Mouse (Mus musculus) urinary bladder, adult 18-20 months (tissue): ENCODE results near the gene Chst11.

ENCODE experiments used
- DNase-seq, 2 experiments: peaks; one replicate each; pipeline ENCODE4 v3.0.0; 2022; ENCODE audit warnings: low spot score in 2 of 2, mixed read lengths in 2 of 2

Chst11 gene

DNA sequence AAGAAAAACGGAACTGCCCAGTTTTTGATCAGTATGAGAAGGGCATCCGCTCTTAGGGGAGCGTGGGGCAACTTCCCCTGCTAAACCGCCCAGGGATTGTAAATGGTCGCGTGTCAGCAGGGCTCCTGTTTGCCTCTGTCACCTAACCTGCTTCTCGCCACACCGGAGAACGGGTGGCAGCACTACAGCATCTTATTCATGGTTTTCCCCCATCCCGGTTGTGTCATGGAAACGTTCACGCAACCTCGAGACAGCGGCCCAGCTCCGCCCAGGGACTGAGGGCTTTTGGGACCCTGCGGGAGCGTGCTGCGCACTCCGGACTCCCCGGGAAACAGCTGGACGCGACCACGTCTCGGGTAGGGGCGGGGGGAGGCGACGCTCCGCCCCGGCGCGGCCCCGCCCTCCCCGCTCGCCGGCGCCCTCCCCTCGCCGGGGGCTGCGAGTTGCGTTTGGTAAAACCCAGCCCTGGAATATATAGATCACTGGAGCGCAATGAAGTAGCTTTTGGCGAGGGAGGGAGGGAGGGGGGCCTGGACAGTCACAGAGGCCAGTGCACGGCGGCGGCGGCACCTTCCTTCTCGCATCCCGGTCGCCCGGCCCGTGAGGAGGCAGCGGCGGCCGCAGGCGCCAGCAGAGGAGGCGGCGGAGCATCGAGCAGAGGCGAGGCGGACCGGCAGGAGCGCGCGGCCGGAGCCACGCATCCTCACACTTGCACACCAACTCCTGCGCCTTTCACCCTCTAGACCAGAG, at the start of gene Chst11:
Gene Chst11 (plus strand): TSS at position 549 of the 750 bp plus-strand sequence.
- peak; percentile 34 to 66 for DNase-seq

DNA sequence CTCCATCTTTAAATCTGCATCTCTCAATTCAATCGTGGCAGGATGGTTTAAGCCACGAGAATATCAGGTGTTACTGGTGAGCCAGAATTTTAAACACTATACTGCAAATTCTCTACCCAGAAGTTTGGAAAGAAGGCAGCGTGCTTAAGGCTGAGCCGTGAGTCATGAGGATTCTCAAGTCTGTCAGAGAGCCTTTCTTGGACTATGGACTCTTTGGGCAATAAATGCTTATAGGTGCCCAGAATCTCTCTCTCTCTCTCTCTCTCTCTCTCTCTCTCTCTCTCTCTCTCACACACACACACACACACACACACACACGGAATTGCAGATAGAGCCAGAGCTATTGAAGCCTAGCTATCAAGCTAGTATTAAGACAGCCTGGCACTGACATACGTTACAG, 49.5 kb upstream of the Chst11 start:
- DNase-seq, result no peak

DNA sequence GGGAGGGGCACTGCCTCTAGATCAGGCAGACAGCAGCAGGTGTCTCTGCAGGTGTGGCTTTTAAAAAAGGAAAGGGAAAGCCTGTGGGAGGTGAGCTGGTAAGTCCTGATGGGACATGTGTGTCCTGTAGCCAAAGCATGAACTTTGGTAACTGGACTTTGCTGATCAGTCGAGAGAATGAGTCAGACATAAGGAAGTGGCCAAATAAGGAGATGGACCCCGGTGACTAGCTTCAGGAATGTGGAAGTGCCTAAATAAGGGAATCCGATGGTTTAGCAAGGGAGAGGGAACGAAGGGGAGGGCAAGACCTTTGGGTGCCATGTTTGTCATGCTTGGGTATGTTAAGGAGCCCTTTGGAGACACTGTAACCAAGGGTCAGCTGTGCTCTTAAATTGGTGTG, 31.9 kb upstream of the Chst11 start:
- DNase-seq, result no peak

DNA sequence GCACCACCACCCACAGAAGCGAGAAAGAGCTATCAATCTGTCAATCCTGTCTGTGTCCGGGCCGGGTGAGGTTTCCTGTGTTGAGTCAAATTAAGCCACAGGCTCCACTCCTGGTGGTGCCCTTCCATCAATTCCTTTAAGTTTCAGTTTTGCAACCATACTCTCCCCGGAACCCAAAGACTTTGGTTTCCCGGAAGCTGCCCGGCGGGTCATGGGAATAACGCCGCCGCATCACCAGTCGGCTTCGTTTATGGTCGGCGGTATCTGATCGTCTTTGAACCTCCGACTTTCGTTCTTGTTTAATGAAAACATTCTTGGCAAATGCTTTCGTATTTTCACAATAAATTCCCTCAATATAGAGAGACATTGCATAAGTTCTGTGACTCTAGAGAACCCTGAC, 30.2 kb upstream of the Chst11 start:
- DNase-seq, result no peak

DNA sequence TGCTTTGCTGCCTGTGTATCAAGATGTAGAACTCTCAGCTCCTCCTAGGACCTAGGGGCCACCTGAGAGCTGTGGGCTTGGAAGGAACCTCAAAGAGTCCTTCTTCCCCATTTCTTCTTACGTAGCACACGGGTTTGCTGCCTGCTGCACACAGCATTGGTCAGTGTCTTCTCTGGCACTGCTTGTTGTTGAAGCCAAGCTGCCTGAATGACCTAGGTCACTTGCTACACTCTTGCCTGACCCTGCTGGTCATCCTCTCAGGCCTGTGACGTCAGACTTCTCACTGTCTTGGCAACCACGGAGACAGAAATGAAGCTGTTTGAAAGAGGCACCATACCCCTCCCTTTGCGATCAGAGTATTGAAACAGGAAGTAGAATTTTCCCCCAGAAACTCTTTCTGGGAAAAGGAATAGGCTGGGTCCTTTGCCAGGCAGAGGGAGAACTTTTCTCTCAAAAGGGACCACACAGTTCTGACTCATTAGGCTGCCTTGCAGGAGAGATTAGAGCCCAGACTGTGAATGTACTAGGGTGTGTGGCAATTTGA, 27.0 kb upstream of the Chst11 start:
- DNase-seq, result no peak

DNA sequence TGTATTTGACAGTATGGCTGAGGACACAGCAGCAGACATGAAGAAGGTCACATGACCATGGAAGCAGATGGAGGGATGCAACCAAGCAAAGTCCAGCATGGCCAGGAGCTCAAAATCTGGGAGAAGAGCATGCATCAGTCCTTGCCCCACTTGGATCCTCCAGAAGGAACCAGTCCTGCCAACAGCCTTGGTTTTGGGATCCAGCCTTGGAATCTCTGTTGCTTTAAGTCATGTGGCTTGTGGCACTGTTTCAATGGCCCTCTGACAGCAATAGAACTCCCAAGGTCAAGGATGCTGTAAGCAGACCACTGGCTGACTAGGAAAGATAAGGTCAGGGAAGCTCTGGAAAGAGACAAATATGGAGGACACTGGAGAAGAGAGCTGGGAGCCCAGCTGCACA, 26.0 kb upstream of the Chst11 start:
- DNase-seq, result no peak

DNA sequence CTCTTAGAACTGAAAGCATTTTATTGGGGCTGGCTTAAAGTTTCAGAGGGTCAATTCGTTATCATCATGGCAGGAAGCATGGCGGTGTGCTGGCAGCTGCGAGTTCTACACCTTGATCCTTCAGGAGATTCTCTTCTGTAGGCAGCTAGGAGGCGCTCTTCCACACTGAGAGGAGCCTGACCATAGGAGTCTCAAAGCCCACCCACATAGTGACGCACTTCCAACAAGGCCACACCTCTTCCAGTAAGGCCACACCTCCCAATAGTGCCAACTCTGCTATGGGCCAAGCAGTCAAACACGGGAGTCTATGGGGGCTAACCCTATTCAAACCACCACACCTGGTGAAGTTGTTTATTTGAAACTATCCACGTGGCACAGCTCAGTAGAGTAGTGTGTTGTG, 24.0 kb upstream of the Chst11 start:
- no peak for DNase-seq

DNA sequence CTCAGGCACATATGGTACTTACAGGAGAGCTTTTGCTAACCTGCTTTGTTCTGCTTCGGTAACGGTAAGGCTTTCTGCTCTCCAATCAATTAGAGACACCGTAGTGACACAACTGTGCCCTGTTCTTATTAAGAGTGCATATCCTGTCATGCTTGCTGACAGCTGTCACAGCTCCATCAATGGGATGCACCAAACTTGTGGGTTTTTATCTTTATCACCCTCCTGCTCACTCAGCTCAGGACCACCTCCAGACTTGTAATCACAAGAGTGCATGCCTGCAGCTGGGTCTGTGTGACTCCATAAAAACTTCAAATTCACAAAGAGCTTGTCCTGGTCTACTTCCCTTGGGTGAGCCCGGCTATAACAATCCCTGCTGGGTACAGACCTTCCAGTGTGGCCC, 23.3 kb upstream of the Chst11 start:
- no peak for DNase-seq

DNA sequence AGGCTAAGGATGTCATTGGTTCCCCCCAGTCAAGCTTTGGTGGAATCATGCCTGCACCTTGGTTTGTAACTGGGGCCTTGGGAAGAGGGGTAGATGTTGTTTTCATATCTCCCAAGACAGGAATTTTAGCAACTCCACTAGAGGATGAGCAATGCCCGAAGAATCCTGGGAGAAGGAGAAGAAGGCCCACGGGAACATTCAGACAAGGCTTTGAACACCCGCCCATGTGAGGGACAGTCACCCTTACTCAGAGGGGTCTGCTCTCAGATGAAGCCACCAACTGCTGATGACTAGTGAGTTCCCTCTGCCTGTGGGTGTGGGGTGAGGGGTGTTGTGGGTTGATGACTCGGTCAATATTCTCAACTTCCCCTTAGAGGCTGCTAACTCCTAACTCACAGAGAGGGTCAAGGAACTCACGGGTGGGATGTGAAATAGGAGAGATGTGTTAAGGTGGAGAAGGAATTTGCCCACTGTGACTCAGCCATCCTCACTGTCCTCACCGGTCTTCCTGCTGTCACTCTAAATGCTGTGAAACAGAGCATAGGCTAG, 22.8 kb upstream of the Chst11 start:
- DNase-seq, result no peak

DNA sequence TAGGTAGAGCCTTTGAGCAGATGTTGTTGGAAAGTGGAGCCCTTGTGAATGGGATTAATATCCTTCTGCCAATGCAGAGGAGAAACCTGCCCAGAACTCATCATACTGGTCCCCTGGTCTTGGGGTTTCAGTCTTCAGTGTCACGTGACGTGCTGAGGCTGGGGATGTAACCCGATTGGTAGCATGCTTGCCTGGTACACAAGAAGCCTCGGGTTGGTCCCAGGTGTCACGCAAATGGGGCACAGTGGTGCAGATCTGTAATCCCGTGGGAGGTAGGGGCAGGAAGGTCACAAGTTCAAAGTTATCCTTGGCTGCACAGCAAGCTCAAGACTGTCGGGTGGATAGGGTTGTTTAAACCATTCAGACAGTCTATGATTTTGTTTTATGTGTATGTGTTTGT, 20.8 kb upstream of the Chst11 start:
- no peak for DNase-seq

DNA sequence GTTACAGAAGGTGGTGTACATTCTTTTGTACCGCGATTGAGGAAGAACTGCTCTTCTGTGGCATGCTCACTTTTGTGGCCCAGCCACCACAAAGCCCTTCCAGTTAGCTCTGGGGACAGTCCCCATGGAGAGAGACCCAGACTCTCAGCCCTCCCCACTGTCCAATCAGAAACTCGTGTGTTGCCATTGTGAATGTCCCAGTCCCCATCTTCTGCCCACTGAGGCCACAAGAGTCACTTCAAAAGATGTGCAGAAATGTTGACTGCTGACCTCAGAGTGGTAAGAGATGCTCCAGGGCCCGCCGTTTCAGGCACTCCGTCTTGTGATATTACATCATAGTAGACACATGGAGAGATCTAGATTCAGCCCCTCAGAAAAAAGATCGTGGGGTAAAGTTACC, 18.6 kb upstream of the Chst11 start:
- no peak for DNase-seq

DNA sequence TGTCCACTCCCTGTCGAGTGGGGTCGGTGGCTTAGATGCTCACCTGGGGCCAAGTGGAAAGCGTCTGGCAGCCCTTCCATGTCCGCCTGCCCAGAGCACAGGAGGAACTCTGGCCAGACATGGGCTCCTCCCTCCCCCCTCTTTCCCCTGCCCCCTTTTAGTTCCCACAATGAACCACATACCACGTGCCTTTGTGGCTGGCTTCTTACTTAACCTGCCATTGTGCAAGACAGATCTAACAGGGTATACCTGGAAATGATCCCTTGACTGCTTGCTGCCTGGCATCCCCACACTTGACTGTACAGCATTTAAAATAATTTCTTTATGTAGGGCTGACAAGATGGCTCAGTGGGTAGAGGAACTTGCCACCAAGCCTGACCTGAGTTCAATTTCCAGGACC, 15.7 kb upstream of the Chst11 start:
- no peak for DNase-seq

DNA sequence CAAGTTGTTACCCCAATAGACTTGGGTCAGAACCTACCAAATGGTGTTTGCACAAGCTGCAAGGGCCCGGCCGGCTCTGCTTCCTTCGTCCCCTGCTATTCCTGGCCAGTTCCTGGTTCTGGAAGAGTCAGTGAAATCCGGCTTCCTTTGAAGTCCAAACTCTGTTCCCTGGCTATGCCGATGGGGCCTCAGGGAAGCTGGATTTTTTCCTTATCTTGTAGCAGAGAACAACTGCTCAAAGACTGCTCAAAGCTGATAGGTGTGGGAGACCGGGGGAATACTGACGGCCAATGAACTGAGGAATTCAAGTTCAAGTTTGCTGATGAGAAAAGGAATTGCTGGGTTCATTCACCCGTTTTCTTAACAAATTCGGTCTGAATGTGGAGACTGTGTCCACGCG, 13.7 kb upstream of the Chst11 start:
- no peak for DNase-seq

DNA sequence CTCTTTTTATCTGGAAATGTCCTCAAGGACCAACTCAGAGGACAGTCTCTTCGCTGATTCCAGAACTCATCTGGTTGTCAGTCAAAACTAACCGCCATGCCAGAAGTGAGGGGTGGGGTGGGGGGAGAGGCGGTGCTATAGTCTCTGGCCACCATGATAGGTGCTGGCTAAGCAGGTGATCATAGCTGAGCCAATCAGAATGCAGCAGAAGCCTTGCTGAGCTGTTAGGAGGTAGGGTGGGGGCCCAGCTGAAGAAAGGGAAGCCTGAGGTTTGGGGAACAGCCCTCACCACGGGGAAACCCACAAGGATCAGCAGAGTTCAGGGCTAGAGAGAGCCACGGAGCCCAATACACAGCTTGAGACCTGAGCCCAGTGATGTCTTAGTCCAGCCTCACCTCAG, 11.1 kb upstream of the Chst11 start:
- no peak for DNase-seq

DNA sequence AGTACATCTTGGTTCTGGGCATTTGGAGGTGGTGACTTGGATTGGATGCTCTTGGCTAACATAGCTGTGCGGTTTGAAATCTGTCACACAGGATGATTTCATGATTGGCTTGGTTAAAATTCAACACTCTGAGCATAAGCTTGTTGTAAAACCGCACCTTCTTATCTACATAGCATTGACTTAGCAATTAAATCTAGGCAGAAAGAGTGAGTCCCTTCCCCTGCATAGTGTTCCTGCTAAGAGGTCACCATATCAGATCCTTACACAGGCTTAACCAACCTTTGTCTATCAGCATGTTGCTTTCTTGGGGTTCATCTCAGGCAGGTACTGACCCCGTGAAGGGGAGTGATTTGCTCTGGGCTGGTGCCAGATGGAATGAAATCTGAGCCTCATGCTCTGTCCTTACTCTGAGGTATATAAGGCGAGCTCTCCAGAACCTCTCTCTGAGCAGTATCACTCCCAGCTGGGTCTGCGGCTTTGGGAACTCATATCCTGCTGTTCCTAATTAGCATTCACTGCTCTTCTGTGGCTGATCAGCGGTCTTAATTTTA, 10.6 kb upstream of the Chst11 start:
- no peak for DNase-seq

DNA sequence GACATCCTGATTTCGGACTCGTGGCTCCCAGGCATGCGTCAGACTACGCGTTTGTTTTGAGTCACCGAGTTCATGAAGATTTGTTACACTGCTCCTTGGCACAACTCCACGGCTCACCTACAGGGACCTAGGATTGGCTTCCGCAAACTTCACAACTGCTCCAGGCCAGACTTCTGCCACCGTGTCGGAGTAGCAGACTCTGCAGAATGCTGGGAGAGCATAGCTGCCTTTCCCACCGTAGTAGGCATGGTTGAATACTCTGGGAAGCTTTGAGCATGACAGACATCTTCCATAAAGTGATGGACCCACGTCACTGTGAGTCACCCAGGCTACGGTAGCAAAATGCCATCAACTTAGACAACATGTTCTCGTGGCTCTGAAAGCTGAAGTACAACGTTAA, 9.5 kb upstream of the Chst11 start:
- no peak for DNase-seq

DNA sequence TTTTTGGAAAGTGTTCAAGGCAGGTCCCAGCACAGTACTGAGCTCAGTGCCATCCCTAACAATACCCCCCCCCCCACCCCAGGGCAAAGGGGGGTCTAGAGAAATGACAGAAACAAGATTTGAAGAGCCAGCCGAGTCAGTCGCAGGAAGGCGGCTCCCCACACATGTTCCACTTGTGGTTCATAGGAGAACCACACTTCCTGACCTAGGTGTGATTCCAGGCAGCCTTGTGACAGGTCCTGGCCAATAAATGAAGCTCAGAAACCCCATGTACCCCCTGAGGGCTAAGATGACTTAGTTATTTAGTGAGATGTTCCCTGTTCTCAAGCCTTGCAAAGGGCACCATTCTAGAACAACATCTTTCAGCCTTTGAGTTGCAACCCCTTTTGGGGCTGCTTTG, 3.0 kb upstream of the Chst11 start:
- DNase-seq, result no peak

DNA sequence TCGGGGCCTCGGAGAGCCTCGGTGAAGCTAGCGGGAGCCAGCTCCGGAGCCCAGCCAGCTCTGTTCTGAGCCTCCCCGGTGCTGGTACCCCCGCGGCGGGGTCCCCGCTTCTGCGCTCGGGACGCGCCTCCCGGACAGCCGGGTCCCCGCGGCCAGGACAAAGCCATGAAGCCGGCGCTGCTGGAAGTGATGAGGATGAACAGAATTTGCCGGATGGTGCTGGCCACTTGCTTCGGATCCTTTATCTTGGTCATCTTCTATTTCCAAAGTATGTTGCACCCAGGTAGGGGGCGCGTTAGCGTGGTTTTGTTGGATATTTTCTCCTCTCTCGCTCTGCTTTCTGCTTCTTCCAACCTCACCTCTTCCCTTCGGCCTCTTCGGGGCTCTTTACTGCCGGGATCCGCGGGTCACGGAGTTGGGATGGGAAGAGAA, 418 bp downstream of the Chst11 start:
- peak in 1 of 2 experiments; percentile 25 for DNase-seq

DNA sequence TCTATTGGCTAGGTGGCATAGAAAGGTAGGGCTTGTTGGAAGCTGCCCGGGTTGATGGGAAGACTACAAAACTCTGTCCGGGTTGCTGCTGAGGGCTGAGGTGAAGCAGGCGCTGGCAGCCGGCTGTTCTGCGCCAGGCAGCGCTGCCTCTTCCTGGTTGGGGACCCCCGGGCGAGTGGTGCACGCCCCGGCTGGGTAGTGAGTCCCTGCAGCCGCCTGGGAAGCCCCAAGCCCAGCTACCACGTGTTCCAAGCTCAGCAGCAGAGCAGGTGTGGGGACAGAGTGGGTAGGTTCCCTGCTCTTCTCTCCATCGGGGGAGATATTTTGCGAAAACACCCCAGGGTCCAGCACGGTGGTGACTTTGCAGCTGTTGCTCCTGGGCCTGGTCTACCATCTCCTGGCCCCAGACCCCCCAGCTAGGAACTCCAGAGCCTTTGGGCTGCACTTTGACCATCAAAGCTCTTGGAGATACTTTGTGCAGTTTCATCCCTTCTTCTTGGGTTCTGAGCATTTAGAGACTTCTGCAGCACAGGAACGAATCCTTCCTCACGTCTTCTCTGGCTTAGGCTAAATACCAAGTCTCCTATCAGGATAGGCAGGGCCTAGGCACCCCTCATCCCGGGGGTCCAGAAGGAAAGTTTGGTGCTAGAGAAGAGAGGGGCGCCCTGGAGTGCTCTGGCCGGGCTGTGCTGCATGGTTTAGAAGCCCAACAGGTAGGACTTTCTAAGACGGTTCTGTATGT, 1.1 kb downstream of the Chst11 start:
- no peak for DNase-seq

DNA sequence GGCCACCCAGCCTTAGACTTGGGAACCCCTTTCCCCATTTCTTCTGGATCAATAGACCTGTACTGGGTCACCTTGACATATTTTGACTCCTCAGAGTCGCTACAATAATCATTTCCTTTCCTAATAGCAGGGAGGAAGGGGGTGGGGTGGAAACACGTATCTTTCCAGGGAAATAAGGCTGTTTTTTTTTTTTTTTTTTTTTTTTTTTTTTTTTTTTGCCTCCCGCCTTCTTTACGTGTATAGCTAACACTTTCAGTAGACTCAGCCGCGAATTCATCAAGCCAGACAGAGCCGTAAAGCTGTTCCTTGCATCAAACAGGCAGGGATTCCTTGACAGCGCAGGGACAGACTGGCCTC, 1.7 kb downstream of the Chst11 start:
- no peak for DNase-seq

DNA sequence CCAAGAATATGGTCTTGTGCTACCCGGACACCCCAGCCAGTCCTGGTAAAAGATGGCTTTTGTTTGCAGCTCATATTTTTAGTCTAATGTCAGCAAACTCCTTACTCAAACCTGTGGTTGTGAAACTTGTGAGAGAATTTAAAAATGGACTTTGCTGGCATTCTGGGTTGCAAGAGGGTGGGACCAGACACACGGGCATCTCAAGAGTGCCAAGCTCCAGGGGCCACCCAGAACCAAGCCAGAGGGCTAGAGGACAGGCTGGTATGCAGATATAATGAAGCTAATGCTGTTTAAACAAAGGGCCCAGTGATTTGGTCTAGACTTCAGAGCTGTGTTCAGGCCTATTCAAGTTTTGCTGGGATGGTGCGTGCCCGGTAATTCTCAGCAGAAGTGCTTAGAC, 2.1 kb downstream of the Chst11 start:
- no peak for DNase-seq

DNA sequence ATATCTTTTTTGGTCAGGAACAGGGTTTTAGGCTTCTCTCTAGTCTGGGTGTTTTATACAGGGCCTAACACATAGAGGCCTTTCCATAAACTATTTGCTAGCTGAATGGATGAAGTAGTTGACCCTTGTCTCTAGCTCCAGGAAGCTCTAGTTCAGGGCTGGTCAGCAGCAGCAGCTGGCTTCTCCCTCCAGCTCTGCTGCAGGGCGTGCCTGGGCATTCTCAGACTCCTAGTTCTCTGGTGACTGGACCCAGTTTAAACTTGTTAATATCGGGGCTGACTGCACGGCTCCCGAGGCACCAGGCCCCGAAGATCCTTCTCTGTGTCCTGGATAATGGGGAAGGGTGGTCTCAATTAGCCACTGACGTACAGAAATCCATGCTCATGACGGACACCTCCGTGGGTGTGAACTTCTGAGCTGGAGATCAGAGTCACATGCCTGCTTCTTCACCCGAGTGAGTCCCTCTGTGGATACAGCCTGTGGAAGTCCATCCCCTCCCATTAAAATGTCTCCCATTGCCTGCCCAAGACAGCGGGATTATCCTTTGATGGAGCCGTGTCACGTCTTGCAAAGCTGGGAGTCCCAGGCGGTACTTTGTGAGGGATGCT, 4.2 kb downstream of the Chst11 start:
- no peak for DNase-seq
